Mouse (Mus musculus) layer of hippocampus, postnatal 10 days (tissue): ENCODE data around the gene Rbm7. TPM values are rescaled to one million over a fixed set of nuclear protein-coding genes. Genes with fewer than 3 reads are reported as not detected.

Experiments
- microRNA-seq, 2 experiments: library from miRNA; unstranded; fragments of <30 nt; microRNA quantifications; one replicate each; pipeline ENCODE4 v1.2.0; 2021
- total RNA-seq, 2 experiments: library from RNA; stranded (reverse); gene quantifications; 2 replicates each; pipeline ENCODE4 v1.2.3; 2021

Rbm7 gene
- total RNA-seq, 2 experiments from 2014 or later = 37.4 to 39.3 TPM

Small RNA genes lying within 50 kb of the gene (microRNA-seq; reads per million reads assigned to microRNA genes)
- 0 reads per million in 2 experiments for gene Gm23653

Other genes starting within 250 kb of the Rbm7 start
- under 1 TPM; 0.60 to 0.96 TPM for gene Nxpe2, start 141.8 kb downstream of the Rbm7 start, total RNA-seq
- 100 to 1,000 TPM in 1 of 2 experiments, 10 to 100 TPM in 1; 97.1 to 103 TPM for gene Rexo2, start 14.7 kb downstream of the Rbm7 start, total RNA-seq
- gene Gm5617, start 143 bp upstream of the Rbm7 start, total RNA-seq = 10 to 100 TPM in 1 of 2 experiments, 1 to 10 TPM in 1; 9.8 to 11.5 TPM
- gene Nnmt, start 109.9 kb upstream of the Rbm7 start, total RNA-seq = 1 to 10 TPM; 7.0 to 7.6 TPM